In genomic region chr10:70135680-70136079, GRCm38 (mm10) we compare ENCODE assay signal across 9 mouse cellular contexts. TPM values are rescaled to one million over a fixed set of nuclear protein-coding genes. Genes with fewer than 3 reads are reported as not detected.
DNase-seq lines count a peak whose midpoint lies in the region; ATAC-seq and TF ChIP-seq lines count a peak whose summit lies in the region.
"Had no signal": no experiment of that assay in that cellular context is flagged by ENCODE, and none has a peak within 500 bp of the region (broad histone marks: within the 10 kb centered on the region; RNA-seq: fewer than 3 reads in every experiment).

No protein-coding gene starts in this region.

- no peak overlapping the region for H3K9ac ChIP-seq in limb, embryonic 11.5 days (ENCODE audit: low read length)
- H3K9ac ChIP-seq: limb, embryonic 15.5 days had no signal

- WGBS in limb, embryonic 11.5 days: 74% methylated on average over 5 of the region's 5 CpGs
- WGBS in limb, embryonic 10.5 days: 81% methylated on average over 5 of the region's 5 CpGs
- 86% methylated on average over 5 of the region's 5 CpGs for WGBS in spleen, adult 2 months

- no peaks in the 10 kb centered on the region for H3K4me1 ChIP-seq in limb, embryonic 11.5 days (ENCODE audit: control insufficient read depth, insufficient read depth, low read length)
- peaks cover 5% of the 10 kb centered on the region; the same call in 1 of the 2 replicates for H3K4me1 ChIP-seq in limb, embryonic 10.5 days
- H3K4me1 ChIP-seq in cortical plate, adult 2 months (ENCODE audit: control insufficient read depth, insufficient read depth, low read length): peaks cover 9% of the 10 kb centered on the region; the same call in 1 of the 2 replicates
- 0 out of 2 replicates have a peak, but pooled peaks cover 2% of the 10 kb centered on the region for H3K4me1 ChIP-seq in spleen, adult 2 months (ENCODE audit: control insufficient read depth, insufficient read depth, insufficient read length)

- no peaks in the 10 kb centered on the region for H3K9me3 ChIP-seq in limb, embryonic 11.5 days (ENCODE audit: control insufficient read depth, low read length)
- H3K9me3 ChIP-seq in limb, embryonic 10.5 days (replicated peaks): no peaks in the 10 kb centered on the region
- H3K9me3 ChIP-seq: limb, embryonic 15.5 days had no signal

- TF ChIP-seq CTCF in cortical plate, adult 2 months (IDR thresholded peaks at IDR 0.05; ENCODE audit: extremely low read depth, insufficient read depth, low read length): peak; percentile 33
- TF ChIP-seq CTCF in spleen, adult 2 months (IDR thresholded peaks at IDR 0.05; ENCODE audit: extremely low read depth, insufficient read depth, insufficient read length, insufficient replicate concordance): peak; percentile 53; the same call in 1 of the 2 replicates

- H3K27me3 ChIP-seq in limb, embryonic 11.5 days (ENCODE audit: control insufficient read depth, insufficient read depth, low read length): no peaks in the 10 kb centered on the region
- no peaks in the 10 kb centered on the region for H3K27me3 ChIP-seq in limb, embryonic 10.5 days (ENCODE audit: low read depth, poor library complexity, severe bottlenecking)
- H3K27me3 ChIP-seq in spleen, adult 2 months (ENCODE audit: control insufficient read depth, insufficient read depth, low read length): no peaks in the 10 kb centered on the region
- H3K27me3 ChIP-seq: limb, embryonic 15.5 days had no signal

- no peaks in the 10 kb centered on the region for H3K36me3 ChIP-seq in limb, embryonic 11.5 days (ENCODE audit: control insufficient read depth, insufficient read depth, low read length)
- peaks cover 12% of the 10 kb centered on the region; the same call in 1 of the 2 replicates for H3K36me3 ChIP-seq in limb, embryonic 10.5 days
- 0 out of 2 replicates have a peak, but pooled peaks cover 1% of the 10 kb centered on the region for H3K36me3 ChIP-seq in spleen, adult 2 months (ENCODE audit: control insufficient read depth, insufficient read depth, low read length)

- no peak overlapping the region for H3K4me3 ChIP-seq in limb, embryonic 11.5 days (ENCODE audit: low read depth, low read length)
- no peak overlapping the region for H3K4me3 ChIP-seq in limb, embryonic 10.5 days
- H3K4me3 ChIP-seq in cortical plate, adult 2 months (ENCODE audit: insufficient read depth, low read length): no peak overlapping the region
- H3K4me3 ChIP-seq in spleen, adult 2 months (ENCODE audit: extremely low read depth, insufficient read depth, insufficient read length): no peak overlapping the region
- H3K4me3 ChIP-seq: limb, embryonic 15.5 days had no signal

- H3K4me2 ChIP-seq in limb, embryonic 11.5 days (ENCODE audit: low read depth, severe bottlenecking): no peak overlapping the region
- H3K4me2 ChIP-seq: limb, embryonic 15.5 days had no signal

- no peak for TF ChIP-seq POLR2A in cortical plate, adult 2 months (IDR thresholded peaks at IDR 0.05; ENCODE audit: extremely low read depth, insufficient read depth, low read length)
- TF ChIP-seq POLR2A in spleen, adult 2 months (IDR thresholded peaks at IDR 0.05; ENCODE audit: low read depth, low read length): no peak

- H3K27ac ChIP-seq in limb, embryonic 11.5 days (replicated peaks; ENCODE audit: low read depth, low read length): no peak overlapping the region
- no peak overlapping the region for H3K27ac ChIP-seq in limb, embryonic 10.5 days
- H3K27ac ChIP-seq in cortical plate, adult 2 months (ENCODE audit: insufficient read depth, low read length): no peak overlapping the region
- H3K27ac ChIP-seq in spleen, adult 2 months (ENCODE audit: insufficient read depth, low read length): no peak overlapping the region
- H3K27ac ChIP-seq: limb, embryonic 15.5 days had no signal

- peak; percentile 48 for DNase-seq in adrenal gland, postnatal 10 days
- DNase-seq in adrenal gland, adult 2 months: no peak
- DNase-seq in limb, embryonic 11.5 days (ENCODE audit: low spot score): peak; percentile 64
- DNase-seq in limb, embryonic 10.5 days (ENCODE audit: low spot score): no peak
- peak; percentile 26 to 42 for DNase-seq in spleen, adult 2 months (ENCODE audit: low read depth in 1 of 2, low spot score in 2 of 2)
- DNase-seq in layer of hippocampus, postnatal 25 days (ENCODE audit: extremely low spot score in 1 of 2, low spot score in 1 of 2): no peak

- ATAC-seq in limb, embryonic 11.5 days (ENCODE audit: insufficient number of reproducible peaks, low FRiP score, low TSS enrichment, low read depth): no peak
- ATAC-seq in megakaryocyte-erythroid progenitor cell, adult 5-6 weeks (replicated peaks; ENCODE audit: low FRiP score, low TSS enrichment, poor library complexity, severe bottlenecking): no peak

RNA-seq across cellular contexts. Expression of gene Ccdc6, which starts 38.8 kb away (rescaled TPM):
- 10 to 100 TPM; 46.9 to 56.7 TPM for total RNA-seq in adrenal gland, postnatal 10 days (2021)
- 10 to 100 TPM; 42.0 to 94.0 TPM for total RNA-seq in adrenal gland, adult 2 months (2021)
- 19.7 and 22.0 TPM in 2 replicates for polyA plus RNA-seq in adrenal gland, adult 2 months (2012; rRNA removed)
- 21.1 and 22.6 TPM in 2 replicates for polyA plus RNA-seq in limb, embryonic 11.5 days (2014; fragmentation: Nextera tagmentation; extraction: Ambion mirVana)
- polyA plus RNA-seq in limb, embryonic 10.5 days (2016; fragmentation: Nextera tagmentation; extraction: Ambion mirVana): 15.6 and 15.8 TPM in 2 replicates
- polyA plus RNA-seq in cortical plate, adult 2 months (2012; rRNA removed): 23.3 and 23.8 TPM in 2 replicates
- polyA plus RNA-seq in spleen, adult 2 months (2012; rRNA removed): 17.7 and 22.3 TPM in 2 replicates
- total RNA-seq in layer of hippocampus, postnatal 25 days (2021): 10 to 100 TPM; 56.9 to 62.9 TPM
- 48.6 and 59.4 TPM in 2 replicates for total RNA-seq in megakaryocyte-erythroid progenitor cell, adult 5-6 weeks (2014; fragmentation: Nextera tagmentation)
- total RNA-seq in megakaryocyte-erythroid progenitor cell, adult 5-6 weeks (2017): 22.7 and 29.6 TPM in 2 replicates

Comparison
In these comparisons a context has a peak if more than half of its experiments do, and no peak if none do; other contexts are left out.
1. DNase-seq: peak in adrenal gland, postnatal 10 days (single experiment), limb, embryonic 11.5 days (single experiment) and spleen, adult 2 months (2 of 2); none in adrenal gland, adult 2 months (single experiment), limb, embryonic 10.5 days (single experiment) and layer of hippocampus, postnatal 25 days (0 of 2).